Mouse (Mus musculus) T-helper 2 cell (primary cell): Measurements from ENCODE around the gene Farp1.

Source experiments
- in situ Hi-C: fragments of 300-600 bp; cut with MboI, MseI; formaldehyde crosslinking; loops from one replicate; pipeline ENCODE4 v1.15.1; 2025; ENCODE audit warnings: high pct_unique_total_duplicates

Gene Farp1

DNA sequence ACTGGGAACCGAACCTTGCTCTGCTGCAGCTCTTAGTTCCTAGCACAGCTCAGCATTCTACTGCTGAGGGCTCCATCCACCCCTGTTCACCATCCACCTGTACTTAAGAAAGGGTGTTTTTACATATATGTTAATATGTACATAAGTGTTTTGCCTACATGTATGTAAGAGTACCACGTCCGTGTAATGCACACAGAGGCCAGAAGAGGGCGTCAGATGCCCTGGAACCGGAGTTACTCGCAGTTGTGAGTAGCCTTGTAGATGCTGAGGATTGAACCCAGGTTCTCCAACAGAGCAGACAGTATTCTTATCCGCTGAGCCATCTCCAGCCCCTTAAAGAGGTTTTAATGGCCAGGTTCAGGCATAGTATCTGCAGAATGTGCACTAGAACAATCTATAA lies 183.6 kb downstream of the Farp1 start:
- in situ Hi-C loops: loop anchor here (5.0 kb wide), 1 partner anchor 246 kb away; no protein-coding TSS in a partner anchor

GRCm38 (mm10) chr14:121219226-121220039 lies 184.4 kb downstream of the Farp1 start:
- in situ Hi-C loops: loop anchor here (5.0 kb wide), 1 partner anchor 247 kb away; no protein-coding TSS in a partner anchor

DNA sequence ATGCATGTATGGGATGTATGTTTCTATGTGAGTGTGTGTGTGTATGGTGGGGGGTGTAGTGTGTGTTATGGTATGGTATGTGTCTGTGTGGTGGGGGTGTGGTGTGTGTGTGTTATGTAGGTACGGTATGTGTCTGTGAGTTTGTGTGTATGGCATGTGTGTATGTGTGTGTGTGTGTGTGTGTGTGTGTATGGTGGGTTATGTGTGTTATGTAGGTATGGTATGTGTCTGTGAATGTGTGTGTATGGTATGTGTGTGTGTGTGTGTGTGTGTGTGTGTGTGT lies 185.0 kb downstream of the Farp1 start:
- in situ Hi-C loops: no loop called here

- in situ Hi-C loops: no loop called here
These were observed 185.7 kb downstream of the Farp1 start for GRCm38 (mm10) chr14:121220723-121221122.

DNA sequence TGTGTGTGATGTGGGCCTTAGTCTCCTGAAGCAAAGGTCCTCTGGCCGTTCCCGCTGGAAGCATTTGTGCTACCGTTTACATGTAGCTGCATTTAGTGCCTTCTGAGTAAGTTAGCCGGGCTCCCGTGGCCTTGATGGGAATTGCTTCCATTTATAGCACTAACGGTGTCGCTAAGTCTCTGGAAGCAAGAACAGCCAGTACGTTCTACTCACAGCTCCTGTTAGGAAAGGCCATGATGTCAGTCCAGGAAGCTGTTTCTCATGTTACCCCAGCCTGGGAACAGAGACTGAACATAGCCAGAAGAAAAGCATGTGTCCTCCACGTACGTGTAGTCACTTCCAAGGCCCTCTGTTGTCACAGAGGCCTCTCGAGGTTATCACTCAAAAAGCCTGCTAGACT lies 190.8 kb downstream of the Farp1 start:
- in situ Hi-C loops: no loop called here

DNA sequence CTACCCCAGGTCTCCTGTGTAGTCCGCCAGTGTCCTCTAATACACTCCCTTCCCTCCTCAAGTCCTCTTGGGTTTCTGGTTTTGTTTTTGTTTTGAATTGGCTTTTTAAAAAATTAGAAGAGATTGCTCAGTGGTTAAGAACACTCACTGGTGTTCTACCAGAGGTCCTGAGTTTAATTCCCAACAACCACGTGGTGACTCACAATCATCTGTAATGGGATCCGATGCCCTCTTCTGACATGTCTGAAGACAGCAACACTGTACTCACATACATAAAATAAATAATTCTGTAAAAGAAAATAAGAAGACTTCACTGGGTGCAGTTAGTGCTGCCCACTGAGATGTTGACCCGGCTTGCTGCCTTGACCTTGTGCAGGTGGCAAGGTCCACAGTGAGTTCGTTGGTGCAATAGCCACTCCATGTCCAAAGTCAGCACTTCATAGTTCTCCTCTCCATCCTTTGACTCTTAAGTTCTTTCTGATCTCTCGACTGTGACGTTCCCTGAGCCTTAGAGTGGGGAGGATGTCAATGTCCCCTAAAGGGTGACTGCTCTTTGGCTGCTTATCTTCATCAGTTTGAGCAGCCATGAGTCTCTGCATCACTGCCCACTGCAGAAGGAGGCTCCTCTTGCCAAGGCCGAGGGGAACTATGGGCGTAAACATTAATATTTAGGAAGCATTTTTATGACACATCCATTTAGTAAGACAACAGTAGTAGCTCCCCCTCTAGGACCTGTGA lies 194.2 kb downstream of the Farp1 start:
- in situ Hi-C loops: no loop called here

- in situ Hi-C loops: no loop called here
These were observed 196.2 kb downstream of the Farp1 start for GRCm38 (mm10) chr14:121231232-121231631.

- in situ Hi-C loops: no loop called here
These were observed 199.8 kb downstream of the Farp1 start for GRCm38 (mm10) chr14:121234741-121235307.

DNA sequence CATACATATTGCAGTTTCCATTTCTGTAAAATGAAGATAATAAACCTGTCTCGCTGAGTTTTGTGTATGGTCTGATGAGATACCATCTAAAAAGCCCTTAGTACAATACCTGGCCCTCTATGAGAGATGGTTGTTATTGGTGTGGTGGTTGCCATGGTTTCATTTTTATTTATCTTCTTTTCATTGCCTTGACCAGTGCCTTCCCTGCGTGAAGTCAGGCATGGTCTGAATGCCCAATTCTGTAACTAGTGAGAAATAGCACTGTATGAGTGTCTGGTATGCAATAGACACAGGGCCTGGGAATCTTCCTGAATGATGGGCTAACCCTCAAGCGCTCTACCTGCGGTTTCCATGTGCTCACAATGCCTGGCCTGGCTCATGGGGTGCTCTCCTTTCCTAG lies 201.7 kb downstream of the Farp1 start:
- in situ Hi-C loops: no loop called here

- in situ Hi-C loops: no loop called here
These were observed 203.7 kb downstream of the Farp1 start for GRCm38 (mm10) chr14:121238727-121239126.

DNA sequence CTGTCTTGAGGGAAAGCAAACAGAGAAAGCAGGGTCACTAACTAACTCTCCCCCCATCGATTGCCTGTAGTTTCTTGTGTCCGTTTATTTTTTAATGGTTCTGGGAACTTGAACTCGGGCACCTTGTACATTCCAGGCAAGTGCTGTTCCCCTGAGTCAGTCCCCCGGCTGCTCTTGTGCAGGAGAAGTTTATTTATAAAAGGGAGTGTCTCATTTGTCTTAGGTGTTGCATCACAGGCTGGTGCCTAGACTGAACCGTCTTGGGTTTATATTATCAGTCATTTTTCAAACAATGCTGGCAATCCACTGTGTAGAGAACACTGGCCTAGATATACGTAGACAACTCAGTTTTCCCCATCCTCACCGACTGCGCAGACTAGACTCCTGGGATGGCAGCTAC lies 204.4 kb downstream of the Farp1 start:
- in situ Hi-C loops: no loop called here

- in situ Hi-C loops: no loop called here
These were observed 209.1 kb downstream of the Farp1 start for GRCm38 (mm10) chr14:121244104-121244503.

DNA sequence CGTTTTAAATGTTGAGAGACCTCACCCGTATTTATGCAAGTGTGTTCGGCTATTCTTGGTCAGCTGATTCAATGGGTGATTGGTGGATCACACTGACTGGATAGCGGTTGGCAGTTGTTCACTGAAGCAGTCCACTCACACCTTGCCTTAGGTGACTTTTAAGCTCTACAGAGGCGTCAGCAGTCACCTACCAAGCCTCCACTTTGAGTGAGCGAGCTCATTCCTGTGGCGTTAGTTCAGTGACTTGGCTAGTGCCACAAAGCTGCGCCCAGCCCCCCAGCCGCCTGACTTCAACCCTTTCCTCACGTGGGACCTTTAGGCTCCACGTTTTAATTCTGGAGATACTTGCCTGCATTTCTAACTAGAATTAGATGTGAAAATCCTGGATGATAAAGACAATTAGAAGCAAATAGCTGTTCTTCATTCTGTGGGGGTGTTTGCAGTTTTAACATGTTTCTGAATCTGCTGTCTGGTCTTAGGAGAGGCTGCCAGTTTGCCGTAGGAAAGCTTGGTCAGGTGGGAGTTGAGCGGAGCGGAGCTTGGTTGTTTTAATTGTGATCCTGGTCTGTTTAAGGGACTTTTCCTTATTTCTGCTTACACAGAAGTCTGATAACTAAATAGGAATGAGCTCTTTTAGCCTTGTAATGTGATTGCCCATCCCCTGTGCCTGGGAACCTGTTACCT lies 211.2 kb downstream of the Farp1 start:
- in situ Hi-C loops: no loop called here

DNA sequence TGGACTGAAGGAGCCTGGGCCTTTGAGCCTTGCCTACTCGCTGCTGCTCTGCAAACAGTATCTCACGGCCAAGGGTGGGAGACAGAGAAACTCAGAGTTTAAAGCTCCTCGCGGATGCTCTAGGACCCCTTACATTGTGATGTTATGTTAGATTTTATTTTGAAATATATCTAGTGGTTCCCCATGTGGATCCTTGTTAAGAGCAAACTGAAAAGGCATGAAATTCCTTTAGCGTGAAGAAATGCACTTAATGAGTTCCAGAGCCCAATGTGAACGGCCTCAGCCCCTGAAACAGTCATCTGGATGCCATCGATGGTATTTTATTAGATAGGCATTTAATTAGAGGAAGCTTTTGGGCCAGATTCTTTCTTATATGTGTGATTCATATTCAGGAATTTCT lies 212.3 kb downstream of the Farp1 start:
- in situ Hi-C loops: no loop called here

GRCm38 (mm10) chr14:121248346-121248745 lies 213.3 kb downstream of the Farp1 start:
- in situ Hi-C loops: no loop called here

DNA sequence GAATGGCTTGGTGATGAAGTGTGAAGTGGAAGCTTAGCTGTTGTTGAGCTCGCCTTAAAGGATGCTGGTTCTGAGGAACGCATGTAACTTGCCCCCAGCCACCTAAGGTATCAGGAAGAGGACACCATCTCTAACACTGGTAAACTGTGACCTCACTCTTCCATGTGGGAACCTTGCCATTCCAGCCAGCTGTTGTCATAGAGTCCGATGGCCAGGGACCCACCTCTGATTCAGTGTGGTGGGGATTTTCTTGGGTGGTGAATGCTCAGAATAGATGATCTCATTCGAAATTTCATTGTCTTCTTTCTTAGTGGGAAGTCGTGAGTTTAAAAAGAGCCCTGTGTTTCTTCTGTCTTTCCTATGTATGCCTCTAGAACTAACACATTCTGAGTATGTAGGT lies 216.1 kb downstream of the Farp1 start:
- in situ Hi-C loops: no loop called here

DNA sequence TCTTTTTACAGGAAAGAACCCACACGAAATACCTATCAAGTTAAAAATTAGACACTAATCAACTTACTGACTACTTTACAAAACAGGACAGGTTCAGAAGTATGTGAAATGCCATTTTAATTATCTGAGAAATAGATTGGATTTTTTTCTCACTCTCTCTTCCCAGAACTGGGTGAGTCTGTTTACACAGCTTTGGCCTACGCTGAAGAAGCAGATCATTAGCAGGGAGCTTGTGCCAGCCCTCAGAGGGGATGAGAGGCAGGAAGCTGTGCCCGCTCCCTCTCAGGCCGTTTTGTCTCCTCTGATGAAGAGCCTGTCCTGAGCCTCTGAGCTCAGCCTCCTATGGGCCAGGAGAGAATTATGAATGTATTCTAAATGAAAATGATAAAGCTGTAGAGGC lies 216.7 kb downstream of the Farp1 start:
- in situ Hi-C loops: no loop called here

GRCm38 (mm10) chr14:121252542-121252941 lies 217.5 kb downstream of the Farp1 start:
- in situ Hi-C loops: no loop called here

DNA sequence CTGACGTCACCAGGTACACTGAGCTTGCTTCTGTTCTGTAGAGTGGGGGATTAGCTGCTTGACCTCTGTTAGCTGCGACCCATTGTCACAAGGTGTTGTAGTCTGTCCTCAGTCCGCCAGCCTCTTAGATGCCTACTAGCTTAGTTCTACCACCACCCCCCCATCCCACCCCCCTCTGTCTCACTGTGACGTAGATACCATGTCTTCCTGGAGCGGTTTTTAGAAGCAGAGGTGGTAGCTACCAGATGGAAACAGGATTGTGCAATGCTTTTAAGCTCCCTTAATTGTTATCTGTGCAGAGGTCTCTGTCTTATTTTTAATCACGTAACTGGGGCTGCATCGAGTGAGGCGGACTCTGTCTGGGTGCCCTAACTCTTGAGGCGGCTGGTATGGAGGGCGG lies 219.9 kb downstream of the Farp1 start:
- in situ Hi-C loops: no loop called here

DNA sequence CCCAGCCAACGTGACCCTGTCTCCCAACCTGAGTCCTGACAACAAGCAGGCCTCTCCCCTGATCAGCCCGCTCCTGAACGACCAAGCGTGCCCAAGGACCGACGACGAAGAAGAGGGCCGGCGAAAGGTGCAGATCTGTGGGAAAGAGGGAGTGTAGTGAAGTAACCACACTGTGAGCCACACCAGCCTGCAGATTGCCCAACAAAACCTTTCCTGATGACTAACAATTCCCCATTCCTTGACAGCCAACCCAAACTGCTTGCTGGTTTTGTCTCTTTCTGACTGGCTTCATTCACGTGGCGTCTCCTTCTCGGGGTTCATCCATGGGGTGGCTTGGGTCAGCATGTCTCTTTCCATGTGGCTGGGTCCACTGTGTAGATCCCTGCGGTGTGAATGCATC lies 220.5 kb downstream of the Farp1 start:
- in situ Hi-C loops: no loop called here

GRCm38 (mm10) chr14:121256896-121257295 lies 221.9 kb downstream of the Farp1 start:
- in situ Hi-C loops: no loop called here

- in situ Hi-C loops: no loop called here
These were observed 224.3 kb downstream of the Farp1 start for GRCm38 (mm10) chr14:121259332-121259731.
